Mouse (Mus musculus): ENCODE measurements around the gene Tcf20.
A peak's percentile ranks its signal among the peaks of the same experiment; 100 is the strongest.
"Not testable (repeated sequence)": the region's sequence is repeated elsewhere in the genome, so short reads cannot be mapped to it uniquely, and the experiment has no call there.

Gene Tcf20

DNA sequence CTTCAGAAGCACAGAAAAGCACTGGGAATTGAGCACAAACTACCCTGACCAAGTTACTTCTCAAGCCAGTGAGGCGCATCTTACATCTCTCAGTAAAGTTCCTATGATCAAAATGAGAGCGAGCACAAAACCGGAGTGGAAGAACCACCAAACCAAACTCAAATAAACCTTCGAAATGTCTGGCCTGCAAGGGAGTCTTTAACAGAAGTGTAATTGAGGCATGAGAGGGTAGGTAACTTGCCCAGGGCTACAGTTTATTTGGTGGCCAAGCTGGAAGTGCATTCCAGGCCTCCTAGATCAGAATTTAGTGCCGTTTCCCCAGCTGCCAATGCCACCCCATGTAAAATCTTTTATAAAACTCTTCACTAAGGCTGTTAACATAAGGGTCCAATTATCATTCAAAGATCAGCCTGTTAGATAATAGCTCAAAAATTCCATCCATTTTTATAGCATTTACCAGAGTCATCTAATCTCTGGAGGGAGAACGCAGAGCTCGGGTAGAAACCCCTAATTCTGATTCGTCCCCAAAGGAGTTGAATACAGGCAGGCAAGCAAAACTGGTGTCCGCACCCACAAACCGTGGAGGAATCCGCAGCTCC, 89.4 kb downstream of the Tcf20 start:
- no peak for DNase-seq (ENCODE audit: low read depth, low spot score)
- no peaks in the 10 kb centered on the region for H3K27me3 ChIP-seq (ENCODE audit: control insufficient read depth, insufficient read depth, low read length, poor library complexity, severe bottlenecking)
- no peaks in the 10 kb centered on the region for H3K36me3 ChIP-seq (ENCODE audit: control insufficient read depth, insufficient read depth, low read length, poor library complexity, severe bottlenecking)

DNA sequence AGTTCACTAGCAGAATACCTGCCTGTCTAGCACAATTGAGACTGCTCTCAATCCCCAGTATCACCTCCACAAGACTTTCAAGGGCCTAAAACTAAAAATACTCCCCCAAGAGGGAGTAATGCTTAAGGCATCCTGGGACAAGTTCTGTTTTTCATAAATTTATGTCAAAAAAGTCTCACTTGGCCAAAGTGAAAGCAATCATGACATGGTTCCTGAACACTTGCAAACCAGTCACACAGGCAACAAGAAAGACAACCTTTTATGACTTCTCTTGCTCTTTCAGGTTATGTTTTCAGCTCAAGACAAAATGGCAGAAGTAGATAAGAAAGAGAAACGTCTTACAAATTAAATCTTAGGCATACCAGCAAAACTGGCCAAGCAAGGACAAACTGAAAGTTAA, 91.3 kb downstream of the Tcf20 start:
- DNase-seq (ENCODE audit: low read depth, low spot score), result peak; percentile 45
- no peaks in the 10 kb centered on the region for H3K27me3 ChIP-seq (ENCODE audit: control insufficient read depth, insufficient read depth, low read length, poor library complexity, severe bottlenecking)
- H3K36me3 ChIP-seq (ENCODE audit: control insufficient read depth, insufficient read depth, low read length, poor library complexity, severe bottlenecking), result no peaks in the 10 kb centered on the region

DNA sequence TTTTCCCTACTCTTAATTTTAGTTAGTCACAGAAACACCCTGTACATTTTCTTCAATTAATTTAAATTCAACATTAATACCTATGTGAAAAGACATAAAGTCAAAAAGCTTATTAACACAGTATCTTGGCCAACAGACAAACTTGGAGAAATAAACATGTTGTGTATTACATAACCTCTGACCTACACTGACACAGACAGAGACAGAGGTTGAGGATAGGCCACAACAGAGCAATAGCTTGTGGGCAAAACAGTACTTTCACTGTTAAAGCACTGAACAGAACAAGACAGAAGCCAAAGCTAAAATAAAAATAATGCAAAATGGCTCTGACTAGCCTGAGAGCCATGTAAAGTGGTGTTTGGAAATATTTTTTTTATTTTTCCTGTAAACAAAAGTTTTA, 97.2 kb downstream of the Tcf20 start:
- H3K27me3 ChIP-seq (ENCODE audit: control insufficient read depth, insufficient read depth, low read length, poor library complexity, severe bottlenecking), result no peaks in the 10 kb centered on the region
- no peak for DNase-seq (ENCODE audit: low read depth, low spot score)
- no peaks in the 10 kb centered on the region for H3K36me3 ChIP-seq (ENCODE audit: control insufficient read depth, insufficient read depth, low read length, poor library complexity, severe bottlenecking)

DNA sequence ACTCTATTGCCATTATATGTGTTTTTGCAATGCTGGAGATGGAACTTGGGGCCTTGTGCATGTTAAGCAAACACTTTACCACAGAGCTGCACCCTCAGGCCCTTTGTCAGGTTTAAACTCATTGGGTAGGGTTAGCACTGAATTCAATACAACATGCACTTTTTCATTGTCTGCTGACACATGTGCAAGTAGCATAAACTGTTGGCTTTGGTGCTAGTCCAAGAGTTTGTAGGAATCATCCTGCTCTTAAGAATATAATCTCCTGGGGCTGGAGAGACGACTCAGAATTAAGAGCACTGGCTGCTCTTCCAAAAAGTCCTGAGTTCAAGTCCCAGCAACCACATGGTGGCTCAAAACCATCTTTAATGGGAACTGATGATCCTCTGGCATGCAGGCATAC, 98.2 kb downstream of the Tcf20 start:
- Histone ChIP-seq H3K36me3 (ENCODE audit: control insufficient read depth, insufficient read depth, low read length, poor library complexity, severe bottlenecking) (no peaks in the 10 kb centered on the region), H3K27me3 (ENCODE audit: control insufficient read depth, insufficient read depth, low read length, poor library complexity, severe bottlenecking) (no peaks in the 10 kb centered on the region)
- no peak for DNase-seq (ENCODE audit: low read depth, low spot score)

DNA sequence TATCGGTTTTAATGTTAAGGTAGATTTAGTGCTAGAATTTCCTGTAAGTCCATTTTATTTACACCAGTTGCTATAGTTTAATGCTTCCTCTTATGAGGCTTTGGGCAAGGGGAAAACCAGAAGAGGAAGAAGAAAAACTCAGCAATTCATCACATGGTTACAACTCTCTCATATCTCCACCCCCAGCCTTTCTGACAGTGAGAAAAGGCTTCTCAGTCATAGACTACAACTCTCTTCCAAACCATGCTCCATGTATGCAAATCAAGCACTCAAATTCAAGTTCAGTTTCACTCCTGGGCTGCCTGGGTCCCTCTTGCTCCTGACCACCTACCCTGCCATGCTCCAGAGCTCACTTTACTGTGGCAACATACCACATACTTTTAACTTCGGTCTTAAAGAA, 99.2 kb downstream of the Tcf20 start:
- Histone ChIP-seq H3K27me3 (ENCODE audit: control insufficient read depth, insufficient read depth, low read length, poor library complexity, severe bottlenecking) (no peaks in the 10 kb centered on the region), H3K36me3 (ENCODE audit: control insufficient read depth, insufficient read depth, low read length, poor library complexity, severe bottlenecking) (no peaks in the 10 kb centered on the region)
- DNase-seq (ENCODE audit: low read depth, low spot score), result peak; percentile 83

DNA sequence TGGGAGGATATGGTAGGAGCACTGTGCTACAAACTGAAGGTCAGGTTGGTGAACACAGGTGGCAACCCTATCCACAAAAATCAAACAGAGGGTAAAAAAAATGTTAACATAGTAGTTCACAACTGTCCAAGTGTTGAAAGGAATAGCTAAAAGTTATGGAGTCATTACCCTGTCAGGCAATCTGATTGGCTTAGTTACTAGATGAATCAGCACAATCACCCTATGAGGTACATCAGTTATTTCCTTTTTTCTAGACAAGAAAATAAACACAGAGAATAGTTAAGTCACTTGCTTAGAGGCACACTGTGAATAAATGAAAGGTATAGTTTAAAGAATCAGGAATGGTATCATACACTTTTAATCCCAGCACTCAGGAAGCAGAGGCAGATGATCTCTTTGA, 110.4 kb downstream of the Tcf20 start:
- Histone ChIP-seq H3K36me3 (ENCODE audit: control insufficient read depth, insufficient read depth, low read length, poor library complexity, severe bottlenecking) (peaks cover 1% of the 10 kb centered on the region; the same call in 1 of the 2 replicates), H3K27me3 (ENCODE audit: control insufficient read depth, insufficient read depth, low read length, poor library complexity, severe bottlenecking) (no peaks in the 10 kb centered on the region)
- no peak for DNase-seq (ENCODE audit: low read depth, low spot score)

DNA sequence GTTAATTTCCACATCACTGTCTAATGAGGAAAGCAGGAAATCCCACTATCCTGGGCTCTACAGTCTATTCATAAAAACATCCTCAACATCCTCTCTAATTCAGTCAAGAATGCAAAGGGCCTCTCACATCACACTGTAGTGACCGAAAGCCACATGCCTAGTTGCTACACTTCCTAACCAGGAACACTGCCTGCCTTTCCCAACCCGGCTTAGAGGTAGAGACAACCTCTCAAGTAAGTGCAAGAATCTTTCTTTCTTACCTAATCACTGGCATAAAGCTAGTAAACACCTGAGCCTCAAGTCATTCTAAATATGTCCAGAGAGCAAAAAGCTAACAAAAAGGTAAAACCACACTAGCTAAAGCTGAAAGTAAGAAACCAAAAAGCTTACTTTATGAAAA, 110.8 kb downstream of the Tcf20 start:
- Histone ChIP-seq H3K36me3 (ENCODE audit: control insufficient read depth, insufficient read depth, low read length, poor library complexity, severe bottlenecking) (peaks cover 1% of the 10 kb centered on the region; the same call in 1 of the 2 replicates), H3K27me3 (ENCODE audit: control insufficient read depth, insufficient read depth, low read length, poor library complexity, severe bottlenecking) (no peaks in the 10 kb centered on the region)
- no peak for DNase-seq (ENCODE audit: low read depth, low spot score)

DNA sequence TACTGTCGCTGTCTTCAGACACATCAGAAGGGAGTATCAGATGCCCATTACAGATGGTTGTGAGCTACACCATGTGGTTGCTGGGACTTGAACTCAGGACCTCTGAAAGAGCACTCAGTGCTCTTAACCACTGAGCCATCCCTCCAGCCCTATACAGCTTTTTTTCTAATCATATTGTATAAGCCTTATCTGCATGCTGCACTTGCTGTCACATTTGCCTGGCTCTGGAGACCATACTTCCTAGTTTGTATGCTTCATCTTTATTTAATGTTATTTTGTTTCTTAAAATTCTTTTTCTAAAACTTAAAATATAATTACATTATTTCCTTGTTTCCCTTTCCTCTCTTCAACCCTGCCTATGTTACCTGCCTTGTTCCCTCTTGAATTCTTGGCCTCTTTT, 115.6 kb downstream of the Tcf20 start:
- H3K27me3 ChIP-seq (ENCODE audit: control insufficient read depth, insufficient read depth, low read length, poor library complexity, severe bottlenecking), result no peaks in the 10 kb centered on the region
- H3K36me3 ChIP-seq (ENCODE audit: control insufficient read depth, insufficient read depth, low read length, poor library complexity, severe bottlenecking), result peaks cover 4% of the 10 kb centered on the region; the same call in 1 of the 2 replicates
- no peak for DNase-seq (ENCODE audit: low read depth, low spot score)

DNA sequence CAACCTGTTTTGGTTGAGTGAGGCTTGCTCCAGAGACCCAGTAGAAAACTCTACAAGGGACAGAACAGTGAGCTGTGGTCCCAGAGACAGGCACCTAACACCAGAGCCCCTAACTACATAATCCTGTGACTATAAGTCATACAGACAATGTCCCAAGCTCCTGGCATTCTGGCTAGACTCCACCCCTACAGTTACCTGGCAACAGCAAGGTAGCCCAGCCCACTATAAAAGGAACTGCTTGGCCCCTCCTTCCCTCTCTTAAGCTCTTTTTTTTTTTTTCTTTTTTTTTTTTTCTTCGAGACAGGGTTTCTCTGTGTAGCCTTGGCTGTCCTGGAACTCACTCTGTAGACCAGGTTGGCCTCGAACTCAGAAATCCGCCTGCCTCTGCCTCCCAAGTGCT, 121.4 kb downstream of the Tcf20 start:
- H3K36me3 ChIP-seq (ENCODE audit: control insufficient read depth, insufficient read depth, low read length, poor library complexity, severe bottlenecking); H3K27me3 ChIP-seq (ENCODE audit: control insufficient read depth, insufficient read depth, low read length, poor library complexity, severe bottlenecking); DNase-seq (ENCODE audit: low read depth, low spot score): not testable (repeated sequence)

DNA sequence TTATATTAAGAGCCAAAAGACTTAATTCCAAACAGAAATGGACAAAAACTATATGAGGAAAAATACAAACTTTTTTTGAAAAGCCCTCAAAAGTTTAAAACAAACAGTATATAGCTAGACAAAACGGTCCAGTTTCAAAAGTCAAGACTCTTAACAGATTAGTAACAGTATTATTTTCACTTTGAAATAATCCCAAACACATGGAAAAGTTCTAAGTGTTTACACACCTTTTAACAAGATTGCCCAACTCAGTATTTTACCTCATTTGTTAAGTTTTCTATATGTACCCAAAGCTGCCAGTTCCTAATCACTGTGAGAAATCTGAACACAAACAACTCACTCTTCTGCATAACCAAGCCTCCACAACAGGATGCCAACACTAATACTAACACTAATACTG, 124.0 kb downstream of the Tcf20 start:
- Histone ChIP-seq H3K27me3 (ENCODE audit: control insufficient read depth, insufficient read depth, low read length, poor library complexity, severe bottlenecking) (no peaks in the 10 kb centered on the region), H3K36me3 (ENCODE audit: control insufficient read depth, insufficient read depth, low read length, poor library complexity, severe bottlenecking) (peaks cover 3% of the 10 kb centered on the region; the same call in 1 of the 2 replicates)
- DNase-seq (ENCODE audit: low read depth, low spot score), result no peak

DNA sequence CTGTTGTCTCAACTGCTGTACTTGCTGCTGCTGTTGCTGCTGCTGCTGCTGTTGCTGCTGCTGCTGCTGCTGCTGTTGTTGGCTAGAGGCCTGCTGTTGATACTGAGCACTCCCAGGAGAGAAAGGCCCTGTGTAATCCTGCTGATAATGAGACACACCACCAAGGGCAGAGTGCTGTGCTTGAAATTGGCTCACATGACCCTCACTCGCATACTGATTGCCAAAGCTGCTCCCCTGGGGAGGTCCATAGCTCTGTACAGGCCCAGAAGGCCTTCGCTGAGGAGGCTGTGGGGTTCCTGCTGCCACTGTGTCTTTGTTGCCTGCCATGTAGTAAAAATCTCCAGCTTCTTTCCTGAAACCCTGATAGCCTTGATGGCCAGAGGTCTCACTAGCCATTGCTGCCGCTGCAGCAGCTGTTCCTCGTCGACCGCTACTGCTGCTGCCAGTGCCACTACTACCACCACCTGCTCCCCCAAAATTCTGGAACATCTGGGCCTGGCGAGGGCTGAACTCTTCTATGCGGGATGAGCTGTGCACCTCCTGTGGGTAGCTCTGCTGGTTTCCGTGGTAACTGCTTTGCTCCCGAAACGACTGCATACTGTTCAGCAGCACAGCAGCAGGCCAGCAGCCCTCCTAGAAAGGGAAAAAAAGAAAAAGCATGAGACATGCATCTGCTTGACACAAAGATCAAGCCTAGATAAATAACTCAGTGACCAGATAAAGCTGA, 130.9 kb downstream of the Tcf20 start:
- no peak for DNase-seq (ENCODE audit: low read depth, low spot score)
- H3K36me3 ChIP-seq (ENCODE audit: control insufficient read depth, insufficient read depth, low read length, poor library complexity, severe bottlenecking), result peaks cover 5% of the 10 kb centered on the region; the same call in 1 of the 2 replicates
- H3K27me3 ChIP-seq (ENCODE audit: control insufficient read depth, insufficient read depth, low read length, poor library complexity, severe bottlenecking), result no peaks in the 10 kb centered on the region

DNA sequence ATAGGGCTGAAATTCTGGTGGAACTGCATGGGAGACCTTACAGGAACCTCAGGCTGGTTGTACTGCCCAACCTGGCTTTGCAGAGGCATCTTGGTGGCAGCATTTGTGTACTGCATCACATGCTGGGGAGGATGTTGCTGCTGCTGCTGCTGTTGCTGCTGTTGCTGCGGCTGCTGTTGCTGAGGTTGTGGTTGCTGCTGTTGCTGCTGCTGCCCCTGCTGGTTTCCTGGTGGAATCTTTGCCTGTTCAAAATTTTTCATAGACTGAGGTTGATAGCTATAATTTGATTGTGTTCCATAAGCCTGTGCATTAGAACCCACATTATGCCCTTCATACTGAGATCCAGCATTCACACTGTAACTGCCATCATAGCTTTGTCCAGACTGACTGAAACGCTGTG, 131.6 kb downstream of the Tcf20 start:
- no peak for DNase-seq (ENCODE audit: low read depth, low spot score)
- H3K36me3 ChIP-seq (ENCODE audit: control insufficient read depth, insufficient read depth, low read length, poor library complexity, severe bottlenecking), result peaks cover 5% of the 10 kb centered on the region; the same call in 1 of the 2 replicates
- H3K27me3 ChIP-seq (ENCODE audit: control insufficient read depth, insufficient read depth, low read length, poor library complexity, severe bottlenecking), result no peaks in the 10 kb centered on the region

DNA sequence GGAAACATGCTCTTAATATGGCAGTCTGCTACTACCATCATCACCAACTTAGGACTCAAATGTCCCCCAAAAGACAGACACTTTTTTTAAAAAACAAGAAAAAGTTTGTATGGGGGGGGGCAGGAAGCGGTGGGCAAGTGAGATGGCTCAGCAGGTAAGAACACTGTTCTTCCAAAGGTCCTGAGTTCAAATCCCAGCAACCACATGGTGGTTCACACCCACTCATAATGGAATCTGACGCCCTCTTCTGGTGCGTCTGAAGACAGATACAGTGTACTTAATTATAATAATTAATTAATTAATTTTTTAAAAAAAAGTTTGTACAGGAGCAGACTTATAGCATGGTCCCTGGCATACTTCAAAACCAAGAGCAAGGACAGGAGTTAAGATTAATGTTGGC, 148.5 kb downstream of the Tcf20 start:
- H3K27me3 ChIP-seq (ENCODE audit: control insufficient read depth, insufficient read depth, low read length, poor library complexity, severe bottlenecking), result no peaks in the 10 kb centered on the region
- DNase-seq (ENCODE audit: low read depth, low spot score), result no peak
- peaks cover 6% of the 10 kb centered on the region; the same call in 1 of the 2 replicates for H3K36me3 ChIP-seq (ENCODE audit: control insufficient read depth, insufficient read depth, low read length, poor library complexity, severe bottlenecking)

DNA sequence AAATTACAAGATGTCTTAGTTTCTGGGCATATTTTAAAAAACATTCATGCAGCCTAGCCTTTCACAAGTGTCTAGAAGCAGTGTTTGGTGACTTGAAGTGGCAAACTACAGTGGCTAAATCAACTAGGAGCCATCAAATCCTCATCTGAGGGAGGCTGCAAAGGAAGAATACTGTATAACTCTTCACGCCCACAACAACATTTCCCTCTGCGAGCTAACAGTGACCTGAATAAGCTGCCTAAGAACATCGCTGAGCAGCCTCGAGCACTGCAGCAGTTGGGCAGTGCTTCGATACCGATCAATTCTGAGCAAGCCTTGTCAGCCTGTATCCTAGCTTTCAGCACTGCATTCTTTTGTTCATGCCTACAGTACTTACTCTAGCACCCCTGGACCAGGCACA, 157.8 kb downstream of the Tcf20 start:
- Histone ChIP-seq H3K36me3 (ENCODE audit: control insufficient read depth, insufficient read depth, low read length, poor library complexity, severe bottlenecking) (no peaks in the 10 kb centered on the region), H3K27me3 (ENCODE audit: control insufficient read depth, insufficient read depth, low read length, poor library complexity, severe bottlenecking) (no peaks in the 10 kb centered on the region)
- no peak for DNase-seq (ENCODE audit: low read depth, low spot score)

DNA sequence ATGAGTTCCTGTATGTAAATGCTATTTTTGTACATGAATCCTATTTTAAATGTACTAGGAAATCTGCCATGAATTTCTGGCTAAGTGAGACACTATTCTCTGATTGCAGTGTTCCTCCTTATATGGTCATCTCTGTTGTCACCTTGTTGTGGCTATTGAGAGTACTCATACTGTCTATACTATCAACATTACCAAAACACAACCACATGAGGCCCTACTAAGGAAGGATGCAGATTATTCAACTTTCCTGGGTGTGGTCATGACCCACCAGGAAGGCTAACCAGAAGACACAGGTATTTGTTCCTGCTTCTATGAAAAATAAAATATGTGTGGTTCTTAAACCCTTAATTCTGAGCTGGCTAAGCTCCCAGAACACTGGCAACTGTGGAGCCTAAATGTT, 161.8 kb downstream of the Tcf20 start:
- DNase-seq (ENCODE audit: low read depth, low spot score), result no peak
- Histone ChIP-seq H3K36me3 (ENCODE audit: control insufficient read depth, insufficient read depth, low read length, poor library complexity, severe bottlenecking) (peaks cover 2% of the 10 kb centered on the region; the same call in 1 of the 2 replicates), H3K27me3 (ENCODE audit: control insufficient read depth, insufficient read depth, low read length, poor library complexity, severe bottlenecking) (no peaks in the 10 kb centered on the region)
